Mouse (Mus musculus) erythroblast, adult 5-6 weeks (primary cell): ENCODE results near the gene Synj1. TPM values are rescaled to one million over a fixed set of nuclear protein-coding genes. Genes with fewer than 3 reads are reported as not detected.

Source experiments
- ATAC-seq: replicated peaks from 2 replicates; pipeline ENCODE4 v1.8.0; 2016; ENCODE audit warnings: moderate number of reproducible peaks, mild to moderate bottlenecking, moderate TSS enrichment, inconsistent platforms; ENCODE audit not compliant: poor library complexity, low FRiP score, severe bottlenecking
- total RNA-seq, 2 experiments: library from RNA; stranded (forward) in 1 of 2; stranded (reverse) in 1 of 2; fragments of 150-400 nt in 1 of 2; fragments of 200-764, 138-1000 nt in 1 of 2; gene quantifications; 2 replicates each; pipeline versions ENCODE4 v1.2.3 to v1.2.4; 2015 to 2017; ENCODE audit warnings: low replicate concordance in 2 of 2

Gene Synj1
- total RNA-seq, 2 experiments from 2014 or later = 166 to 167 TPM

DNA sequence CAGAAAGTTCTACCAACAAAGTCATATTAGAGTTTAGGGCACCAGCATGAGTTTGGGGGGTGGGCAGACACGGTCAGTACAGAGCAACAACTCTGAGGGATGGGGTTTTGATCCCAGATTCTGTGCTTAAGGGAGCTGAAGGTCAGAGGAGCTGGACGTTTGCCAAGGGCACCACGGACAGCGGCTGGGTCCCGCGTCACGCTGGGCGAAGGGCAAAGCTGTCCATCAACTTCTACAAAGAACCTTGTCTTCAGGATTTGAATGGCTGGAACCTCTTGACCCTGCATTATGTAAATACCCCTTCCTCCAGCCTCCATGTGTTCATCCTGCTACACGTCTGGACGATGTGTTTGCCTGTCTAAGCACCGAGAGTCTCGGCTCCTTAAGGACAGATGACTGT lies 111.6 kb downstream of the Synj1 start:
- ATAC-seq = no peak

DNA sequence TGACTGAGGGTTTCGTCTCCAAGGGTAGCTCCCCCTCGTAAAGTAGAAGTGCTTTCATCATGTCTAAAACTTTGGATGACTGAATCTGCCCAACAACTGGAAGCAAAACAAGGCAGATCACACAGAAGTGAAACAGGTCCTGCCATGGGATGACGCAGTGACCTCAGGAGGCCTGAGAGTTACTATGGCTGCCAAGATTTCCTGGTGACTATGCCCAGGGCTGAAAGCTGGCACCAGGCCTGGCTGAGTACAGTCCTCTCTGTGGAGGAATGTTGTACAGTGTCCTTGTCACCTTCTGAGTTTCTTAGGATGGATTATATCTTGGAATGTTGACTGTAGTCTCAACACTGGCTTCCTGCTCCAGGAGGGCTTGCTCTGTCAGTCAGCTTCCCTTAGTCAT lies 113.5 kb downstream of the Synj1 start:
- no peak for ATAC-seq

DNA sequence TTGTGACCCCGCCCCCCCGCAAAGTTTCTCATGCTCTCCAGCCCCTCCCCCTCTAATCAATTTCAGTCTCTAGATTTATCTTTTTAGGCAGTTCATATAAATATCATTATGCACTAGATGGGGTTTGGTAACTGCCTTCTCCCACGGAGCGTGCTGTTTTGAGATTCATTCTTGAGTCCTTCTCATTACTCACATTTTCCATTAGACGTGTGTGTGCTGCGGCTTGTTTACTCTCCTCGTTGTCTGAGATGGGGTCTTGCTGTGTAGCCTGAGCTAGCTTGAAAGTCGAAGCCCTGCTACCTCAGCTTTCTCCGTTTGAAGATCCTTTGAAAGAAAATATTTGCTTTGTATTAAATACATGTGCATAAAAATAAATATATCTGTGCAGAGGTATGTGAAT lies 117.3 kb downstream of the Synj1 start:
- no peak for ATAC-seq

- no peak for ATAC-seq
These were observed 118.1 kb downstream of the Synj1 start for GRCm38 (mm10) chr16:90893019-90893418.

GRCm38 (mm10) chr16:90892081-90892480 lies 119.0 kb downstream of the Synj1 start:
- no peak for ATAC-seq

- ATAC-seq = no peak
These were observed 119.5 kb downstream of the Synj1 start for GRCm38 (mm10) chr16:90891601-90892000.

GRCm38 (mm10) chr16:90890683-90891082 lies 120.4 kb downstream of the Synj1 start:
- ATAC-seq = no peak

Other genes starting within 250 kb of the Synj1 start
- gene Urb1, start 200.9 kb downstream of the Synj1 start, total RNA-seq (2015; ENCODE audit: low replicate concordance) = 1.5 and 2.5 TPM in 2 replicates
- 1.8 and 2.5 TPM in 2 replicates for gene Urb1, start 200.9 kb downstream of the Synj1 start, total RNA-seq (2017; ENCODE audit: low replicate concordance)
- gene Eva1c, start 184.6 kb downstream of the Synj1 start, total RNA-seq (2015; ENCODE audit: low replicate concordance) = not detected in 2 replicates
- gene Eva1c, start 184.6 kb downstream of the Synj1 start, total RNA-seq (2017; ENCODE audit: low replicate concordance) = 0.60 TPM in 1 of 2 replicates, not detected in the other
- 1.2 and 18.8 TPM in 2 replicates for gene Cfap298, start 76.2 kb downstream of the Synj1 start, total RNA-seq (2015; ENCODE audit: low replicate concordance)
- gene Cfap298, start 76.2 kb downstream of the Synj1 start, total RNA-seq (2017; ENCODE audit: low replicate concordance) = 7.0 and 20.1 TPM in 2 replicates
- 30.9 and 35.5 TPM in 2 replicates for gene Paxbp1, start 33.2 kb upstream of the Synj1 start, total RNA-seq (2015; ENCODE audit: low replicate concordance)
- 68.0 and 81.5 TPM in 2 replicates for gene Paxbp1, start 33.2 kb upstream of the Synj1 start, total RNA-seq (2017; ENCODE audit: low replicate concordance)
- gene 4932438H23Rik, start 83.8 kb upstream of the Synj1 start, total RNA-seq (2015; ENCODE audit: low replicate concordance) = not detected in 2 replicates
- not detected in 2 replicates for gene 4932438H23Rik, start 83.8 kb upstream of the Synj1 start, total RNA-seq (2017; ENCODE audit: low replicate concordance)
- not detected in 2 replicates for gene Olig2, start 214.1 kb upstream of the Synj1 start, total RNA-seq (2015; ENCODE audit: low replicate concordance)
- not detected in 2 replicates for gene Olig2, start 214.1 kb upstream of the Synj1 start, total RNA-seq (2017; ENCODE audit: low replicate concordance)